Mouse (Mus musculus) kidney, embryonic 14.5 days (tissue): ENCODE measurements around the gene Pak4. TPM values are rescaled to one million over a fixed set of nuclear protein-coding genes. Genes with fewer than 3 reads are reported as not detected.
"Not testable (repeated sequence)": the region's sequence is repeated elsewhere in the genome, so short reads cannot be mapped to it uniquely, and the experiment has no call there.

Experiments
- ATAC-seq: fragments of 200-750 bp; cut with Nextera tagmentation; 2 replicates; pipeline ENCODE4 v1.8.0; 2017; ENCODE audit warnings: moderate number of reproducible peaks, mild to moderate bottlenecking, moderate TSS enrichment, moderate library complexity; ENCODE audit not compliant: low FRiP score, low TSS enrichment
- H3K27ac ChIP-seq: fragments of 300-500 bp; sonication (generic); 2 replicates; pipeline ENCODE4 v1.5.1; 2014; ENCODE audit warnings: low read depth, mild to moderate bottlenecking, low read length, moderate library complexity, mixed read lengths
- H3K27me3 ChIP-seq: fragments of 300-500 bp; sonication (generic); 2 replicates; pipeline ENCODE4 v1.6.1; 2014; ENCODE audit warnings: mild to moderate bottlenecking, low read length; ENCODE audit not compliant: control insufficient read depth, insufficient read depth
- H3K36me3 ChIP-seq: fragments of 300-500 bp; sonication (generic); 2 replicates; pipeline ENCODE4 v1.6.1; 2014; ENCODE audit warnings: low read length, mixed read lengths; ENCODE audit not compliant: control insufficient read depth, insufficient read depth
- H3K4me1 ChIP-seq: fragments of 300-500 bp; sonication (generic); 2 replicates; pipeline ENCODE4 v1.6.1; 2014; ENCODE audit warnings: low read length, mixed read lengths; ENCODE audit not compliant: control insufficient read depth, insufficient read depth
- H3K4me2 ChIP-seq: fragments of 300-500 bp; sonication (generic); replicated peaks from 2 replicates; pipeline ENCODE4 v1.6.1; 2014; ENCODE audit warnings: low read depth, mild to moderate bottlenecking, low read length
- H3K4me3 ChIP-seq: fragments of 300-500 bp; sonication (generic); 2 replicates; pipeline ENCODE4 v1.5.1; 2014; ENCODE audit warnings: mild to moderate bottlenecking, low read length
- H3K9ac ChIP-seq: fragments of 300-500 bp; sonication (generic); 2 replicates; pipeline ENCODE4 v1.6.1; 2014; ENCODE audit warnings: low read depth, mild to moderate bottlenecking, low read length, moderate library complexity
- H3K9me3 ChIP-seq: fragments of 300-500 bp; sonication (generic); 2 replicates; pipeline ENCODE4 v1.6.1; 2016; ENCODE audit warnings: low read length; ENCODE audit not compliant: control insufficient read depth
- WGBS: fragments of 180-500 bp; shearing (Covaris S2); extraction: QIAGEN DNeasy Blood & Tissue Kit; methylation state at CpG from one replicate; pipeline ENCODE4 v1.1.7; 2014; 5-methylcytosine and 5-hydroxymethylcytosine counted together
- microRNA-seq: library from miRNA; unstranded; fragments of <30 nt; microRNA quantifications from one replicate; pipeline ENCODE4, GENCODE M21; 2016
- polyA plus RNA-seq: library from polyadenylated mRNA; unstranded; fragments of >200 nt; fragmentation: Nextera tagmentation; extraction: Ambion mirVana; gene quantifications from 2 replicates; pipeline ENCODE4 v1.2.1, GENCODE M21; 2014

Pak4 gene
- polyA plus RNA-seq, 1 experiment from 2014 or later, result 60.7 TPM

DNA sequence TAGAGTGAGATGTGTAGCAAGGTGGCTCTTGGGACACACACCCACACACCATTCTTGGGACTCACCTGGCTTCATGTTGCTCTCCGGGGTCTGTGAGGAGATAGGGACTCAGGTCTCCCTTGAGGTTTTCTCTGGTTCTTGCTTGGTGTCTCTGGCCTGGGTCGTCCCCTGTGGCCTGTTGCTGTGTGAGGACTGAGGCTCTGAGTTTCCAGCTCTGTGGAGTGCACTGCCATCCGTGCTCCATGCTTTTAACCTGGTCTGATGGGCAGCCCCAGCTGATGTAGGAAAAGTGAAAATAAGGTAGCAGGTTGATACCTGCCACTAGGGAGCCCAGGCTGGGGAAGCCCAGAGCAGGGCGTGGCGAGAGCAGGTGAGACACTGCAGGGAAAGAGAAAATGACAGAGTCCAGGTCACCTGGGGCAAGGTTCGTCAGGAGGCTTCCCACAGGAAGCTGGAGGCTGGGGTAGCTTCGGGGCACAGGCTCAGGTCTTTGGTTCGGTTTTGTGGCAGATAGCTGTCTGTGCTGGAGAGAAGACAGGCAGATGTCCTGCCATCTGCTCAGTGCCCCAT is 87.5 kb downstream of the Pak4 start, which contains the start of gene Ifnl2:
TSS of gene Ifnl2 (minus strand) at position 51 of the 570 bp plus-strand sequence.
- not testable (repeated sequence) for H3K4me1 ChIP-seq, H3K4me3 ChIP-seq, H3K4me2 ChIP-seq, H3K9me3 ChIP-seq, H3K9ac ChIP-seq, ATAC-seq, H3K27ac ChIP-seq, H3K27me3 ChIP-seq, H3K36me3 ChIP-seq
- WGBS, result 67% methylated on average over 8 of the region's 8 CpGs

DNA sequence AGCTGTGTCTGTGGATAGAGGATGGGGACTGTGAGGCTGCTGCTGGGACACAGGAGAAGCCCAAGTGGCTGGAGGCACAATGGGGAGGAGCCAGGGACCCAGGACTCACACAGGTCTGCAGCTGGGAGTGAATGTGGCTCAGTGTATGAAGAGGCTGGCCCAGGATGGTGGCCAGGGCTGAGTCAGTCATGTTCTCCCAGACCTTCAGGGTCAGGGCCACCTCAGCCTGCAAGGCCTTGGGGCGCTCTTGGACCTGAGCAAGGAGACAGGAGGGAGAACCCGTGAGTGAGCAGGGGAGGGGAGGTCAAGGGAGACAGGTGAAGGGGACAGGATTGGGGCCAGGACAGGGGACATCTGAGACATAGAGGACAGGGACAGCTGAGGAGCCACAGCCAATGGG is 88.9 kb downstream of the Pak4 start:
- not testable (repeated sequence) for H3K4me3 ChIP-seq, H3K4me1 ChIP-seq, H3K9ac ChIP-seq, H3K4me2 ChIP-seq, H3K27ac ChIP-seq, H3K27me3 ChIP-seq, H3K36me3 ChIP-seq, H3K9me3 ChIP-seq, ATAC-seq
- WGBS, result 43% methylated on average over 1 of the region's 2 CpGs

Small RNA genes lying within 50 kb of the gene (microRNA-seq; reads per million reads assigned to microRNA genes)
- 1.1 reads per million for gene Mir7049

Other genes with a start within 250 kb of the Pak4 start
- 1,287 and 1,567 TPM in 2 replicates for gene Rps16, start 247.5 kb downstream of the Pak4 start, polyA plus RNA-seq
- 52.4 and 70.8 TPM in 2 replicates for gene Plekhg2, start 225.6 kb downstream of the Pak4 start, polyA plus RNA-seq
- 8.3 and 10.7 TPM in 2 replicates for gene Zfp36, start 217.9 kb downstream of the Pak4 start, polyA plus RNA-seq
- gene Med29, start 205.5 kb downstream of the Pak4 start, polyA plus RNA-seq, result 54.5 and 68.8 TPM in 2 replicates
- gene Paf1, start 205.2 kb downstream of the Pak4 start, polyA plus RNA-seq, result 68.4 and 82.1 TPM in 2 replicates
- 11.8 and 17.9 TPM in 2 replicates for gene Gmfg, start 160.7 kb downstream of the Pak4 start, polyA plus RNA-seq
- 3.2 and 4.9 TPM in 2 replicates for gene Lrfn1, start 146.2 kb downstream of the Pak4 start, polyA plus RNA-seq
- gene Ifnl2, start 87.7 kb downstream of the Pak4 start, polyA plus RNA-seq, result not detected in 2 replicates
- gene Ifnl3, start 75.3 kb downstream of the Pak4 start, polyA plus RNA-seq, result not detected in 2 replicates
- not detected in 2 replicates for gene Sycn, start 57.3 kb downstream of the Pak4 start, polyA plus RNA-seq
- gene Nccrp1, start 50.9 kb downstream of the Pak4 start, polyA plus RNA-seq, result not detected in 2 replicates
- gene Samd4b, start within 50 bp of the Pak4 start, polyA plus RNA-seq, result 33.3 and 34.9 TPM in 2 replicates
- not detected in 2 replicates for gene Acp7, start 33.1 kb upstream of the Pak4 start, polyA plus RNA-seq
- 5.0 and 5.5 TPM in 2 replicates for gene Fbxo27, start 94.7 kb upstream of the Pak4 start, polyA plus RNA-seq
- 7.2 and 8.1 TPM in 2 replicates for gene Fbxo17, start 118.6 kb upstream of the Pak4 start, polyA plus RNA-seq
- gene Mrps12, start 143.6 kb upstream of the Pak4 start, polyA plus RNA-seq, result 157 and 170 TPM in 2 replicates
- gene Sars2, start 143.8 kb upstream of the Pak4 start, polyA plus RNA-seq, result 28.8 and 33.0 TPM in 2 replicates
- not detected in 2 replicates for gene Ccer2, start 158.0 kb upstream of the Pak4 start, polyA plus RNA-seq
- 49.7 and 56.7 TPM in 2 replicates for gene Sirt2, start 168.6 kb upstream of the Pak4 start, polyA plus RNA-seq
- 39.2 and 43.9 TPM in 2 replicates for gene Nfkbib, start 169.3 kb upstream of the Pak4 start, polyA plus RNA-seq
- 2.9 and 5.6 TPM in 2 replicates for gene Rinl, start 190.8 kb upstream of the Pak4 start, polyA plus RNA-seq
- 283 and 322 TPM in 2 replicates for gene Hnrnpl, start 210.4 kb upstream of the Pak4 start, polyA plus RNA-seq
- gene Ech1, start 227.0 kb upstream of the Pak4 start, polyA plus RNA-seq, result 134 and 150 TPM in 2 replicates
- 3.8 and 3.9 TPM in 2 replicates for gene Lgals4, start 235.7 kb upstream of the Pak4 start, polyA plus RNA-seq